Comparison of ENCODE assay signal across 17 mouse cellular contexts in genomic region chr10:19022272-19022671, GRCm38 (mm10).
"Had no signal": no experiment of that assay in that cellular context is flagged by ENCODE, and none has a peak within 500 bp of the region (broad histone marks: within the 10 kb centered on the region; RNA-seq: fewer than 3 reads in every experiment).

No protein-coding gene starts in this region.

- H3K27ac ChIP-seq: neural tube, embryonic 12.5 days; neural tube, embryonic 13.5 days; neural tube, embryonic 15.5 days; stomach, embryonic 15.5 days; stomach, postnatal 0 days had no signal

- H3K4me3 ChIP-seq: neural tube, embryonic 12.5 days; neural tube, embryonic 13.5 days; neural tube, embryonic 15.5 days; stomach, embryonic 15.5 days had no signal

- DNase-seq: retina, postnatal 1 day; right cerebral cortex, adult 18-20 months; right cerebral cortex, postnatal 14 days; right cerebral cortex, postnatal 25 days; right cerebral cortex, postnatal 4 days; spleen, adult 18-20 months; thymus, adult 18-20 months; thymus, adult 2 months; thymus, postnatal 14 days; thymus, postnatal 25 days; thymus, postnatal 36 days; thymus, postnatal 4 days had no signal

- H3K27me3 ChIP-seq: neural tube, embryonic 12.5 days; neural tube, embryonic 13.5 days; neural tube, embryonic 15.5 days; stomach, embryonic 15.5 days had no signal

- H3K36me3 ChIP-seq: neural tube, embryonic 12.5 days; neural tube, embryonic 13.5 days; neural tube, embryonic 15.5 days; stomach, embryonic 15.5 days had no signal

- H3K4me1 ChIP-seq: neural tube, embryonic 12.5 days; neural tube, embryonic 13.5 days; neural tube, embryonic 15.5 days; stomach, embryonic 15.5 days had no signal
